Mouse (Mus musculus): ENCODE data around the gene Anapc13.

GRCm38 (mm10) chr9:102634453-102634852 is 8.4 kb downstream of the Anapc13 start:
- TF ChIP-seq GATA1 (IDR thresholded peaks at IDR 0.05; ENCODE audit: borderline replicate concordance, low read length), result no peak
- no peak for TF ChIP-seq FLI1 (IDR thresholded peaks at IDR 0.05; ENCODE audit: low read length)
